Mouse (Mus musculus): Measurements from ENCODE around the gene Rem2. TPM values are rescaled to one million over a fixed set of nuclear protein-coding genes. Genes with fewer than 3 reads are reported as not detected.

Gene Rem2
- polyA plus RNA-seq, 1 experiment from 2014 or later = 4.3 TPM

- no peak for ATAC-seq (ENCODE audit: insufficient number of reproducible peaks, insufficient read depth, low FRiP score, low TSS enrichment, low read depth)
- Histone ChIP-seq H3K4me1 (replicated peaks) (no peaks in the 10 kb centered on the region), H3K9ac (replicated peaks) (no peak overlapping the region), H3K4me2 (no peak overlapping the region), H3K27ac (no peak overlapping the region), H3K9me3 (no peaks in the 10 kb centered on the region), H3K4me3 (replicated peaks) (no peak overlapping the region), H3K36me3 (no peaks in the 10 kb centered on the region), H3K27me3 (no peaks in the 10 kb centered on the region)
- 2% methylated on average over 3 of the region's 3 CpGs for WGBS
Observed at GRCm38 (mm10) chr14:54494234-54494633, 18.3 kb downstream of the Rem2 start.

DNA sequence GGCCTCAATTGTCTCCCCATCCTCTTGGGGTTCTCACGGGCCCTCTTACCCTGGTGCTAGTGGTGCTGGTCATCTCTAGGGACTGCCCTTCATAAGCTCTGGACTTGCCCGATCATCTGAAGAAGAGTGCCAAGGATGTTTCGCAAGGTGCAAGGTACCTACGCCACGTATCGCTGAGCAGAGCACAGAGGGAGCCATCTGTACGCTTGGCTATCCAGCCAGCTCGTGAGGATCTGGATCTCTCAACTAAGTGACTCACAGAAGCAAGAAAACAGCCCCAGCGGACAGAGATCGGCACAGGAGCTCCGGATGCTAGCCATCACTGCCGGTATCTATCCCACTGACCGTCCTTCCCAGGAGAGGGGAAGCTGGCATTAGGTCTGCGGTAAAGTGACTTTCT lies 20.8 kb downstream of the Rem2 start:
- H3K4me2 ChIP-seq = no peak overlapping the region
- H3K36me3 ChIP-seq = no peaks in the 10 kb centered on the region
- no peak overlapping the region for H3K9ac ChIP-seq (replicated peaks)
- no peak overlapping the region for H3K4me3 ChIP-seq (replicated peaks)
- no peaks in the 10 kb centered on the region for H3K27me3 ChIP-seq
- ATAC-seq (ENCODE audit: insufficient number of reproducible peaks, insufficient read depth, low FRiP score, low TSS enrichment, low read depth) = no peak
- H3K4me1 ChIP-seq (replicated peaks) = no peaks in the 10 kb centered on the region
- no peak overlapping the region for H3K27ac ChIP-seq
- 89% methylated on average over 14 of the region's 14 CpGs for WGBS
- H3K9me3 ChIP-seq = no peaks in the 10 kb centered on the region

- no peaks in the 10 kb centered on the region for H3K4me1 ChIP-seq (replicated peaks)
- no peak overlapping the region for H3K4me2 ChIP-seq
- H3K36me3 ChIP-seq = no peaks in the 10 kb centered on the region
- 76% methylated on average over 2 of the region's 2 CpGs for WGBS
- H3K9ac ChIP-seq (replicated peaks) = no peak overlapping the region
- H3K4me3 ChIP-seq (replicated peaks) = no peak overlapping the region
- no peaks in the 10 kb centered on the region for H3K27me3 ChIP-seq
- no peaks in the 10 kb centered on the region for H3K9me3 ChIP-seq
- ATAC-seq (ENCODE audit: insufficient number of reproducible peaks, insufficient read depth, low FRiP score, low TSS enrichment, low read depth) = no peak
- H3K27ac ChIP-seq = no peak overlapping the region
Observed at GRCm38 (mm10) chr14:54499330-54499729, 23.4 kb downstream of the Rem2 start.

GRCm38 (mm10) chr14:54501365-54501764 lies 25.5 kb downstream of the Rem2 start:
- no peak for ATAC-seq (ENCODE audit: insufficient number of reproducible peaks, insufficient read depth, low FRiP score, low TSS enrichment, low read depth)
- no peak overlapping the region for H3K27ac ChIP-seq
- 67% methylated on average over 2 of the region's 2 CpGs for WGBS
- H3K9me3 ChIP-seq = no peaks in the 10 kb centered on the region
- H3K27me3 ChIP-seq = no peaks in the 10 kb centered on the region
- no peak overlapping the region for H3K4me2 ChIP-seq
- no peaks in the 10 kb centered on the region for H3K4me1 ChIP-seq (replicated peaks)
- H3K4me3 ChIP-seq (replicated peaks) = no peak overlapping the region
- no peak overlapping the region for H3K9ac ChIP-seq (replicated peaks)
- peaks cover 5% of the 10 kb centered on the region for H3K36me3 ChIP-seq

DNA sequence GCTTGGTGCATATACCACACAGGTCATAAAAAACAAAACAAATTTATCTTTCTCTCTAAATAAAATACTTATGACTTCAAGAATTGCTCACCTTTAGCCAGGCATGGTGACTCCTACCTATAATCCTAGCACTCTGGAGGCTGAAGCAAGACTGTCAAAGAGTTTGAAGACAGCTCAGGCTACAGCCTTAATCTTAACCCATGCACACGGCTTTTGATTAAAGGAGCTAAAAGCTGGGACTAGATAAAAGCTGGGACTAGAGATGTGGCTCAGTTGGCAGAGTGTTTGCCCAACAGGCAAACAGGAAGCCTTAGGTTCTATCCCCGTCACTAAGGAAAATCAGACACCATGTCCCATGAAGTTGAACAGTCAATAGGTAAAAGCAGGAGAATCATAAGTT lies 27.2 kb downstream of the Rem2 start:
- Histone ChIP-seq H3K36me3 (peaks cover 23% of the 10 kb centered on the region), H3K9me3 (no peaks in the 10 kb centered on the region), H3K27me3 (no peaks in the 10 kb centered on the region), H3K9ac (replicated peaks) (no peak overlapping the region), H3K4me1 (replicated peaks) (no peaks in the 10 kb centered on the region), H3K4me3 (replicated peaks) (no peak overlapping the region), H3K4me2 (no peak overlapping the region), H3K27ac (no peak overlapping the region)
- WGBS = 69% methylated on average over 2 of the region's 2 CpGs
- ATAC-seq (ENCODE audit: insufficient number of reproducible peaks, insufficient read depth, low FRiP score, low TSS enrichment, low read depth) = no peak

DNA sequence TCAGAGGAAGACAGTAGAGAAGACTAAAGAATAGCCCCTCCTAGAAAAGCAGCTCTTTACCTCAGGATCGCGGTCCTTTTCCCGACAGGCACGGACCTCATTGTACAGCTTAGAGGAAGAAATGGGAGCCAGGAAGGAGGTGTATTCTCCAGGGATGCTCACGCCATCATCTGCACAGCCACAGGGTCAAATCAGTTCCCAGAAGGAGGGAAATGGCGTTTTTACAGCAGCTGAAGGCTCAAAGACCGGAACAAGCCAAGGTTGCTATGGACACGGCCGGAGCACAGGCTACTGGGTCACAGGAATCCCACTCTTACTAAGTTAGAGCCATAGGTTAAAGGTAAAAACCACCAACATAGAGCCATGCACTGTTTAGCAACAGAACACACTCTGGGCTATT lies 33.9 kb downstream of the Rem2 start:
- H3K36me3 ChIP-seq = peaks cover 89% of the 10 kb centered on the region
- H3K27me3 ChIP-seq = no peaks in the 10 kb centered on the region
- H3K4me2 ChIP-seq = no peak overlapping the region
- H3K4me1 ChIP-seq (replicated peaks) = no peaks in the 10 kb centered on the region
- no peak for ATAC-seq (ENCODE audit: insufficient number of reproducible peaks, insufficient read depth, low FRiP score, low TSS enrichment, low read depth)
- H3K9me3 ChIP-seq = 0 out of 2 replicates have a peak, but pooled peaks cover 9% of the 10 kb centered on the region
- H3K9ac ChIP-seq (replicated peaks) = no peak overlapping the region
- H3K4me3 ChIP-seq (replicated peaks) = no peak overlapping the region
- 91% methylated on average over 9 of the region's 9 CpGs for WGBS
- H3K27ac ChIP-seq = no peak overlapping the region

GRCm38 (mm10) chr14:54516710-54517310 lies 40.9 kb downstream of the Rem2 start:
- ATAC-seq (ENCODE audit: insufficient number of reproducible peaks, insufficient read depth, low FRiP score, low TSS enrichment, low read depth) = peak; percentile 32; the same call in 1 of the 2 replicates

DNA sequence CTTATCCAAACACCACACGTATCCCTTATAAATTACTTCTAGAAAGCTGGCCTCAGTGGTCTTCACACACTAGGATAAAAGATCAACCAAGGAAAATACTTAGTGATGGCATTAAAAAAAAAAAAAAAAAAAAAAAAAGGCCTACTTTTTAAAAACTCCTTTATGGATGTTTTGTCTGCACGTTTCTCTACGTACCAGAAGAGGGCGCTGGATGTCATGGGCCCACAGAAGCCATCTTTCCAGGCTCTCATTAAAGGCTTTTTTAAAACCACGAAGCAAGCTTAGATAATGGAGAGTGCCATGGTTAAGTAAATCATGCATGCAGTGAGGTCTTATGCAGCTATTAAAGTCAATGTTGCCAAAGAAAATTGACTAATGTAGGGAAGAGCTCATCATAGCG lies 47.7 kb downstream of the Rem2 start:
- H3K27ac ChIP-seq = no peak overlapping the region
- ATAC-seq (ENCODE audit: insufficient number of reproducible peaks, insufficient read depth, low FRiP score, low TSS enrichment, low read depth) = no peak
- 37% methylated on average over 6 of the region's 6 CpGs for WGBS
- H3K4me2 ChIP-seq = no peak overlapping the region
- peaks cover 15% of the 10 kb centered on the region for H3K4me1 ChIP-seq (replicated peaks)
- H3K9ac ChIP-seq (replicated peaks) = no peak overlapping the region
- no peaks in the 10 kb centered on the region for H3K9me3 ChIP-seq
- H3K27me3 ChIP-seq = no peaks in the 10 kb centered on the region
- H3K36me3 ChIP-seq = no peaks in the 10 kb centered on the region
- no peak overlapping the region for H3K4me3 ChIP-seq (replicated peaks)

More at GRCm38 (mm10) chr14:54516710-54517310, 40.9 kb downstream of the Rem2 start:
- H3K4me3 ChIP-seq (replicated peaks) = peak overlapping the region; percentile 69
- H3K4me1 ChIP-seq (replicated peaks) = peaks cover 10% of the 10 kb centered on the region
- H3K9me3 ChIP-seq = 0 out of 2 replicates have a peak, but pooled peaks cover 9% of the 10 kb centered on the region
- H3K27ac ChIP-seq = peak overlapping the region; percentile 69; the same call in 1 of the 2 replicates
- peak overlapping the region; percentile 77 for H3K4me2 ChIP-seq
- H3K9ac ChIP-seq (replicated peaks) = peak overlapping the region; percentile 78
- 5% methylated on average over 17 of the region's 17 CpGs for WGBS
- H3K27me3 ChIP-seq = no peaks in the 10 kb centered on the region
- H3K36me3 ChIP-seq = peaks cover 40% of the 10 kb centered on the region

DNA sequence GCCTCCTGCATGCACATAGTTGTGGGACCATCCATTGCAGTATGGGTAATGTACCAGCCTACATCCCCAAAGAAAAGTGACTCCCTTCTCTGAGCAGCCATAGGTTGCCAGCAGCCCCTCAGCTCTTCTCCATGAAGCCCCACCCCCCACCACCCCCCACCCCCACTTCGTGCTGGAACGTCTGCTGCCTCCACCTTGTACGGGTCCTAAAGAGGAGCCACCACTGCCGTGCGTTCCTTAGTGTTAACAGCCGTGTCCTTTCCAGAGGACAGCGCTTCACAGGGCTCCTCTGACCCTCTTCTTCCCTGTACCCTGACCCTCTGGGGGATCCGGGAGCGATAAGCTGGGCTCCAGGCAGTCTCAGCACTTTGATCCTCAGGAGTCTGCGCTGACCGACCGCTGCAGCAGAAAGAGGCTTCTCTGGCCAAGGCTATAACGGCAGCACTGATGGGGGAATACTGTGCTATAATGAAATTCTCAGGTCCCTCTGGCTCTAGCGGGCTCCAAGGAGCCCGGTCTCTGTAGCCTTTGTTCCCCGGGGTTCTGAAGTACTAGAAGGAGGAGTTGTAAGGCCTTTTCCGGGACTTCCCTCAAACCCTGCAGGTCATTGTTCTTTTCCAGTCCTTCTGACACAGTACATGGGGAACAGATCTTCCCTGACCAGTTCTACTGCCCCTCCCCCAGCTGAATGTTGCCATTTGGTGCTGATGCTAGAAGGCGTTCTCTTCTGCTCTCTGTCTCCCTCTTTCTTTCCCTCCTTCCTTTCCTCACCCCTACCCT lies 51.5 kb downstream of the Rem2 start:
- no peaks in the 10 kb centered on the region for H3K9me3 ChIP-seq
- 2% methylated on average over 18 of the region's 18 CpGs for whole genome bisulfite sequencing
- peak overlapping the region; percentile 45 for H3K4me3 ChIP-seq (replicated peaks)
- peak overlapping the region; percentile 68 for H3K9ac ChIP-seq (replicated peaks)
- H3K4me1 ChIP-seq (replicated peaks) = peaks cover 17% of the 10 kb centered on the region
- no peaks in the 10 kb centered on the region for H3K27me3 ChIP-seq
- H3K27ac ChIP-seq = peak overlapping the region; percentile 72
- H3K4me2 ChIP-seq = peak overlapping the region; percentile 69
- no peaks in the 10 kb centered on the region for H3K36me3 ChIP-seq
- peak; percentile 66 for ATAC-seq (ENCODE audit: insufficient number of reproducible peaks, insufficient read depth, low FRiP score, low TSS enrichment, low read depth)

DNA sequence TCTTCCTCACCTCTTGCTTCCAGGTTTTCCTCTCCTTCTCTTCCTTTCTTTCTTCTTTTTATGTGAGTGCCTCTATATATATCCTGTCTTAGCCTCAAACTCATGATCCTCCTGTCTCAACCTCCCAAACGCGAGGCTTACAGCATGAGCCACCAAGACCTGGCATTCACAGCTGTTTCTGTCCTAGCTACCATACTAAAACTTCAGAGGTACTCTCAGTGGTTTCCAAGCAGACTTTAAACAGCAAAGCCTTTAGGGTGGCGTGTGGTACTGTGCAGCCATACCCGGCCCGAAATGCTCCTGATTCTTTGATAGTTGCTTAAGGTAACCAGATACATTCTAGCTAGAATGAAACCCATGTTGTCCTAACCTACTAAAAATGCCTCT lies 52.1 kb downstream of the Rem2 start:
- Histone ChIP-seq H3K36me3 (no peaks in the 10 kb centered on the region), H3K27ac (peak overlapping the region; percentile 72), H3K4me2 (peak overlapping the region; percentile 69), H3K27me3 (no peaks in the 10 kb centered on the region), H3K9me3 (no peaks in the 10 kb centered on the region), H3K9ac (replicated peaks) (no peak overlapping the region), H3K4me3 (replicated peaks) (no peak overlapping the region), H3K4me1 (replicated peaks) (peaks cover 17% of the 10 kb centered on the region)
- WGBS = 20% methylated on average over 5 of the region's 5 CpGs
- ATAC-seq (ENCODE audit: insufficient number of reproducible peaks, insufficient read depth, low FRiP score, low TSS enrichment, low read depth) = 0 out of 2 replicates have a peak, but pooled peaks have one; percentile 9

DNA sequence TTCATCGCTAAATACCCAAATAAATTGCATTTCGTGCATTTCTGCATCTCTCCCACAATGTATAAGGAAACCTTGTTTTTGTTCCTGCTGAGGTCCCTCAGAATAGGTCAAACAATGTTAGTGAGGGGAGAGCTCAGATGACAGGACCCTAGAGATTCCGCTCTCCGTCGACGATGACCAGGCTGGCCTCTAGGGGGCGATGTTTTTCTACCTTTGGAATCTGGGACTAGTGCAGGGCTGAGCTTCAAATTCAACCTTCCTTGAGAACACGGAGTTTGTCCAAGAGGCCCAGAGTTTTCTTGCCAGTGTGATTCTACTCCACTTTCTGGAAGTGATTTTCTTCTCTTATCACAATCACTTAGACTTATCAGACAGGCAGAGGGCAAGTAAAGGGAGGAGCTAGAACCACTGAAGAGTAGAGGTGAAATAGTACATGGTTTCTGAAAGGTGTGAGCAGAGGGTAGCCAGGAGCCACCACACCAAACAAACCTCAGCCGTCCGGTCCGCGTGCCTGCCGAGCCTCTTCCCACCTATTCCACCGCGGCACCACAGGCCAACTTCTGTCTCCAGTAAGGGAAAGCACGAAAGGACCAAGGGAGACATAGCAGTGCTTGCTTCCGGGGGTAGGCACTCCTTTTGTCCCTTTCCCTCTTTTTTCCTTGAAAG lies 52.7 kb downstream of the Rem2 start:
- no peaks in the 10 kb centered on the region for H3K36me3 ChIP-seq
- no peak overlapping the region for H3K9ac ChIP-seq (replicated peaks)
- WGBS = 10% methylated on average over 17 of the region's 17 CpGs
- H3K4me3 ChIP-seq (replicated peaks) = no peak overlapping the region
- 0 out of 2 replicates have a peak overlapping the region, but pooled peaks have one; percentile 72 for H3K27ac ChIP-seq
- peak; percentile 52; the same call in 1 of the 2 replicates for ATAC-seq (ENCODE audit: insufficient number of reproducible peaks, insufficient read depth, low FRiP score, low TSS enrichment, low read depth)
- peak overlapping the region; percentile 69 for H3K4me2 ChIP-seq
- H3K27me3 ChIP-seq = no peaks in the 10 kb centered on the region
- no peaks in the 10 kb centered on the region for H3K9me3 ChIP-seq
- peaks cover 17% of the 10 kb centered on the region for H3K4me1 ChIP-seq (replicated peaks)
